Mouse (Mus musculus): ENCODE measurements around the gene Igtp. TPM values are rescaled to one million over a fixed set of nuclear protein-coding genes. Genes with fewer than 3 reads are reported as not detected.
"Not testable (repeated sequence)": the region's sequence is repeated elsewhere in the genome, so short reads cannot be mapped to it uniquely, and the experiment has no call there.

Gene Igtp
- total RNA-seq, 2 experiments from 2014 or later, result 0.66 to 0.79 TPM

DNA sequence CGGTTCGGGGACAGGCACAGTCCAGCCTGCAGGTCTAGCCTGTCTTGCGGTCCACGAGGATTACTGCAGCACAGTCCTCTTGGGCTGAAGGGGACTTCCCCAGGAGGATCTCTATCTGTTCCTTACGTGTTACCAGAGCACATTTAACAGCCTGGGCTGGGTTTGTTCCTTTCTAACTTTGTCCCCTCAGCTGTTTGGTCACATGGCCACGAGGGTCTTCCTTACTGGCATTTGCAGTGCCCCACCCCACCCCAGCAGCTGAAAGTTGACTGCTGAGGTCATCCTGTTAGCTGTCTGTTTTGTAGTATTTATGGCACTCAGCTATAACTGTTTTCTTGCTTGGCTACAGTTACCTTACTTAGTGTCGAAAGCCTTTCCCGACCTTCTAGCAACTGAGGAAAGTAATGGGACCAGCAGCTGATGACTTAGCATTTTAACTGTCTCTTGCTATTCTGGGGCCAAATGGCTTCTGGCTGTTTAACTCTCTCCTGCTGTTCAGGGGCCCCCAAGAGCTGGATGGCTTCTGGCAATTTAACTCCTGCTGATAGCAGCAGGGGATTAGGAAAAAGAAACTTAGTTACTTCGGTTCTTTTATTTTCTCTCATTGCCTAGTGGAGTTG lies 11.8 kb downstream of the Igtp start:
- intact Hi-C loops (cut with DNase I), result no loop called here
- DNase-seq, result no peak

DNA sequence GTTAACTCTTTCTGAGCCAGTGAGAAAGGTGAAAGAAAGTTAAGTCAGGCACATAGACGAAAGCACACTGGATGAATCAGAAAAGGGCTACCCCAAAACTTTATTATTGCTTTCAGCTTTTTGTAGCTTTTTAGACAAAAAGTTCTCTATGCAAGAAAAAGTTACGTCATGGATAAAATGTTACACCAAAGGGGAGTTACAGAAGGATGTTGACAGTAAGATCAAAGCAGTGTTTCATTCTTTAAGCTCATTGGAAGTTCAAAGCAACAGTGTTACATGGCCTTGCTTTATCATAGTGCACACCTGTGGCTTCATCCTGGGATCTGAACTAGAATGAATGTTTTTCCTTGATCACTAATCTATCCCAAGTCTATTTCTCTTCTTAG lies 12.3 kb downstream of the Igtp start:
- intact Hi-C loops (cut with DNase I), result no loop called here

DNA sequence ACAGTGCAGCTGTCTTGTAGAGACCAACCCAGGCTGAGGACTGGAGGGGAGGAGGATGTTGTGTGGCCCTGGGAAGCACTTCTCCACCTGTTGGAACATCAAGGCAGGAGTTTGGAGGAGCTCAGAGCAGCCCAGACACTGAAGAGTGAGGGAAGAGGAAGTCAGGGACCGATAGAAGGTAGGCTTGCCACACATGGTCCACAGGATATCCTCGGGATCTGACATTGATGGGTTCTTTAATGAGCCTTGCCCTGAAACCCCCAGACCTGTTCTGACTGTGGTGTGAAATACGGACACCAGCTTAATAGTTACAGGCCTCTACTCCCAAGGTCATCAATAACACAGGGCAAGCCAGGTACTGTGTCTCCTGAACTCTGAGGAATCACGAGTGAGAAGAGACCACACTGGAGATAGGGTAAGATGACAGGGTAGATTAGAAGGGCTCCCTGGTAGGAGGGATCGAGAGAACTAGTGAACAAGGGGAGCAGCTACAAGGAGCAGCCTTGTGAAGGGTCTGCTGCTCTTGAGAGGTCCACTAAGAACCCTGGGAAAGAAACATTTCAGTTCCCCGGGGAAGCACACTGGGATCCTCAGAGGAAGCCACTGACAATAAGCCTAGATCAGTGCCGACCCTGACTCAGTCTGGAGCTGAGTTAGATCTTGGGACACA lies 14.5 kb downstream of the Igtp start:
- DNase-seq, result no peak
- intact Hi-C loops (cut with DNase I), result no loop called here

More for the DNA sequence above, 12.3 kb downstream of the Igtp start:
- DNase-seq, result no peak

DNA sequence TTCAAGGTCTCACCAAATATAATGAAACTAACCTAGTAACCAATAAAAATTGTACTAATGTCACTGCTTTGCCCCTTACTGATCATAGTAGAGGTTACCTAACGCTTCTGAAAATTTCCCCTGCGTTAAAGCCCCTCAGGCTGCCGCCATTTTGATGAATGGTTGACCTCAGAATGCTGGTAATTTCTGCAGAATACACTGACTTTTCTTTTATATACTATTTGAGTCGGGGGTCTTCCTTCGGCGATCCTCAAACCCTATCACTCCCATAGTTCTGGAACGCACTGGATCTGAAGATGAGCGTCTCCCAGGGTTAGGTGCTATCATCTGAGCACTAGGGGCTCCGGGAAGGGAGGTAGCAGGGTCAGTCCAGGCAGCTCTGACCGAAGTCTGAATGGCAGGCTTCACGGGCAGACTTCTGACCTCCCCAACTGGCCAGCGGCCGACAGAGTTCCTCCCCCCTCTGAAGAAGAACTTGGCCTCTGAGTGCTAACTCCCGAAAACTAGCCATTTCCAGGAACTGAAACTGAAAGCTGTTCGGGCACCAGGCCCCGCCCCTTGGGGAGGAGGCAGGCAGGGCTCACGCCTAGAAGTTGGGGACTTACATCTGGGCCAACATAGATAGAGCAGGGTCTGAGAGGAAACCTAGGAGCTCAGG lies 15.2 kb downstream of the Igtp start:
- DNase-seq, result peak; percentile 31
- intact Hi-C loops (cut with DNase I), result no loop called here

DNA sequence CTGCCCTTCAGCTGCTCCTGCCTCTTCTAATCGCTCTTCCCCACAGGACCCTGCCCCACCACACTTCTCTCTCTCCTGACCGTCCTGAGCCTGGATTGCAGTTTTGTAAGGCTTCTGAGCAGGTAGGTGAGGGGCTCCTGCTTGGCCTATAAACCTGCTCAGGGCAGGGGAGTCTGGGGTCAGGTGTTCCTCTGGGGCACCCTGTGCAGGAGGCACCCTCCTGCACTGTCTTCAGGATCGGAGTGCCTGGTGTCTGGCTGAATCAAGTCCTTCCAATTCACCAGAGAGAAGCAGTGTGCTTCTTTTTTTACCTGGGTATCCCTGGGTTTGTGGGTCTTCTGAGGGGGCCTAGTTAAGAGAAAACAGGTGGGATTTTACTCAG lies 15.7 kb downstream of the Igtp start:
- intact Hi-C loops (cut with DNase I); DNase-seq: not testable (repeated sequence)

DNA sequence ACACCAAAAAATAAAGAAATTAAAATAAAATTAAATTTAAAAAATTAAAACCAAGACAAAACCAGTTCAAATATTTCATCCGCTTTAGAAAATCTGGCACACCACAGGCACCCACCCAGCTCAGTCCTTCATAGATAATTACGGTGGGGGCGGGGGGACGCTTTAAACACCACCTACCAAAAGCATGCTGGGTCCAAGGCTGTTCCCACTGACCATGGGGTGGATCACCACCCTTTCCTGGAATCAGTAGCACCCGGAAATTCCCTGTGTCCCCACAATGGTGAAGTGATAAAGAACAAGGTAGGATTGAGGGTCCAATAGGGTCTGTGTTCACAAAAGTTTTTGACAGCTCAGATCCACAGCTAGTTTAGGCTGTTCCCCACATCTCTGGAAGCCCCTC lies 16.5 kb downstream of the Igtp start:
- DNase-seq, result no peak
- intact Hi-C loops (cut with DNase I), result no loop called here

DNA sequence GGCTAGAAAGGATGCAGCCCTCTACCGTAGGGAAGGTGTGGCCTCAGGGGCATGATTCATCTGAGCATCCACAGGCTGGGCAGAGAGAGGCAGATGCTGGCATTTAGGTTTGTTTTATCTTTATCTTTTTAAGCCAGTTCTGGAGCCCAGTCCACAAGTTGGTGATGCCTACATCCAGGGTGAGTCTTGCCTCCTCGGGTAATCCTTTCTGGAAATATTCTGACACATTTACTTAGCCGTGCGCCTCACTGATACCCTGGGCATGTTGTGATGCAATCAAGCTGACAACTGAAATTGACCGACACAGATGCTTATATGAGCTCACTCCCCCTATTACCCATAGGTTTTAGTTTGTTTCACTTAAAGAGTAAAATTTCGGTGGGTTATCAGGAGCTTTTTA lies 17.5 kb downstream of the Igtp start:
- DNase-seq, result no peak
- intact Hi-C loops (cut with DNase I), result no loop called here

DNA sequence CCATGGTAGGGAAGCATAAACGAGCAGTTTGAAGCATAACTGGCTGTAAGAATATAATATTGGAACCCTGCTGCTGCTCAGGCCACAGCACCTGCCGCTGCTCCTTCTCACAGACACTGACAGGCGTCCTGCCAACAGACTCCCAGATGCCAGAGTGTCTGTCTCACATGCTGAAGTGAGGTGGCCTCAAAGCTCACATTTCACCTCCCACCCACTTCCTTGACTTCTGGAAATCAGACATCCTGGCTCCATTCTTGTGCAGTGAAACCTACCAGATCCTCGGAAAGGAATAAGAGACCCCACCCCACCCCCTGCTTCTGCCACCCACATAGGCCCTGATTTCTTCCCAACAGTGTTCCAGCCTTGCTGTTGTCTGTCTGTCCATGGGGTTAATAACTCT lies 24.4 kb downstream of the Igtp start:
- intact Hi-C loops (cut with DNase I), result loop anchor here (5.0 kb wide), 1 partner anchor 46 kb away; no protein-coding TSS in a partner anchor
- DNase-seq, result peak; percentile 76

DNA sequence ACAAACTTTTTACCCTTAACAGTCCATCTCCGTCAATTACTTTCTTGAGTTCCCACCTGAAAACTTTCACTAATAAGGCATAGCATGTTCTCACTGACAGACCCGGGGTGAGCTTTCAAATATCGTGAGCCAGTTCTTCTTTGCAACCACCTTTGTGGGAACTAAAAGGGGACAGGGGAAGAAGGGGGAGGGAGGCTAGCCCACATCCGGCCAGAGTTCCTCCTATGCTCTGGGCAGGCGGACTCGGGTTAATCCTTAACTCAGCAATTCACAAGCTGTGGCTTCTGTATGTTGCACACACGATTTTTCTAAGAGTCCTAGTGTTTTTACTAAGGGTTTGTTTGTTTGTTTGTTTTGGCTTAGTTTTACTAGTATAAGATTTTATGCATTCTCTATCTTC lies 25.0 kb downstream of the Igtp start:
- intact Hi-C loops (cut with DNase I), result loop anchor here (5.0 kb wide), 1 partner anchor 47 kb away; no protein-coding TSS in a partner anchor
- DNase-seq, result no peak

DNA sequence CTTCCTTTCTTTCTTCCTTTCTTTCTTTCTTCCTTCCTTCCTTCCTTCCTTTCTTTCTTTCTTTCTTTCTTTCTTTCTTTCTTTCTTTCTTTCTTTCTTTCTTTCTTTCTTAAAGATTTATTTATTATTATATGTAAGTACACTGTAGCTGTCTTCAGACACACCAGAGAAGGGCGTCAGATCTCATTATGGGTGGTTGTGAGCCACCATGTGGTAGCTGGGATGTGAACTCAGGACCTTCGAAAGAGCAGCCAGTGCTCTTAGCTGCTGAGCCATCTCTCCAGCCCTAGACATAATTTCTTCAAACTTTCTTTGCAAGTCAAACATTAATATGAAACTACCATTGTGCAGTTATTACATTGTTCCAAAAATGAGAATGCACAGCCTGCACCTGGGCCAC lies 25.5 kb downstream of the Igtp start:
- not testable (repeated sequence) for DNase-seq
- intact Hi-C loops (cut with DNase I), result loop anchor here (5.0 kb wide), 1 partner anchor 48 kb away; no protein-coding TSS in a partner anchor

DNA sequence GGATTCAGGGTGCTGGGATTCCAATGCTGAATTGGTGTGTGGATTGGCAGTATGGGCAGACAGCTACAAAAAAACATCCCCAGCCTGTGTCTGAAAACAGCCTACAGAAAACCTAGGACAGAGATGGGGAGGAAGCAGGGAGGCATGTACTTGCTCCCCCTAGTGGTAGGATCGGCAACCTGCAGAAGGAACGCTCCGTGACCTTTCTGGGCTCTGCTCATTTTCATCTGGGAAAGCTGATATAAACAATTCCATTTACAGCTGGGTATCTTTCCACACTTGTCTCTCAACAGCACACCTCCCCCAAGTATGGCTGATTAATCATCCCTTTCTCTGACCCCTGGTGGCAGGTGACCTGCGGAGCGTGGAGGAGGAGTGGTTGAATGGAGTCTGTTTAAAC lies 26.3 kb downstream of the Igtp start:
- intact Hi-C loops (cut with DNase I), result no loop called here
- DNase-seq, result peak; percentile 55

DNA sequence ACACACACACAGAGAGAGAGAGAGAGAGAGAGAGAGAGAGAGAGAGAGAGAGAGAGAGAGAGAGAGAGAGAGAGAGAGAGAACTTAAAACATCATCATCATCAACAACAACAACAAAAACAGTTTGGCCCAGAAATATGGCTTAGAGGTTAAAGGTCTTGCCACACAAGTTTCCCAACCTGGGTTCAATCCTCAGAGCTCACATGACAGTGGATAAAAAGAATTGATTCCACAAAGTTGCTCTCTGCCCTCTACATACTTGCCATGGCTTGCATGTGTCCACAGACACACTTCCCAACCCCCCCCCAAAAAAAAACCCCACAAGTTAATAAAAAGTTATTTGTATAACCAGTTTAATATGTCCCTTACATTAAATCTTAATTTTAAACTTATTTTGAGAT lies 27.1 kb downstream of the Igtp start:
- intact Hi-C loops (cut with DNase I), result no loop called here
- DNase-seq, result no peak

DNA sequence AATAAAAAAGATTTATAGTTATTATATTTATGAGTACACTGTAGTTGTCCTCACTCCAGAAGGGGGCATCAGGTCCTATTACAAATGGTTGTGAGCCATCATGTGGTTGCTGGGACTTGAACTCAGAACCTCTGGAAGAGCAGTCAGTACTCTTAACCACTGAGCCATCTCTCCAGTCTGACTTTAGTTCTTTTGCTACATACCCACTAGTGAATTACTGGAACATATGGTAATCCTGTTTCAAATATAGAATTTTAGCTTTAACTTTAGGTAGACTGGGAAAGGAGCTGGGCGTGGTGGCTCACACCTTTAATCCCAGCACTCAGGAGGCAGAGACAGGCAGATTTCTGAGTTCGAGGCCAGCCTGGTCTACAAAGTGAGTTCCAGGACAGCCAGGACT lies 28.7 kb downstream of the Igtp start:
- DNase-seq; intact Hi-C loops (cut with DNase I): not testable (repeated sequence)

DNA sequence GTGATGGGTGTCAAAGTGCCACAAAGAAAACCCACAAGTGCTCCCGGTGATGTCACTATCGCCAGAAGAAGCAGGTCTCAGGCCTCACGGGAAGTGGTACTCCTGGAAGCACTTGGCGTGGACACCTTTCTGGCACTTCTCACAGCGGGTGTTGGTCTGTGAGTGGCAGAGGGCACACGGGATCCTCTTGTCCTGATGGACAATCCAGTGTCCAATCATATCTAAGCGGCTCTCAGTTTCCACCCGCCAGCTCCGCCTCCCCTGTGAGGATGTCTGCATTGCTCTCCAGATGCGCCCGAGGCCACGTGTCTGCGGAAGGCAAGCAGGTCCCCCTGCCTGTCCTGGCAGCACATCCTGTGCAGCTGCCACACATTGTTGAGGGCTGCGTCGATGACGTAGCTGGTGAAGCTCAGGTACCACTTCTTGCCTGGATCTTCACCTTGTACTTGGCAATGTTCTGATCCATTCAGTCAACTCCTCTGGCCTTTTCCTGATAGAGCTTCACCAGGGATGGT lies 31.1 kb downstream of the Igtp start:
- intact Hi-C loops (cut with DNase I), result no loop called here
- DNase-seq, result no peak

DNA sequence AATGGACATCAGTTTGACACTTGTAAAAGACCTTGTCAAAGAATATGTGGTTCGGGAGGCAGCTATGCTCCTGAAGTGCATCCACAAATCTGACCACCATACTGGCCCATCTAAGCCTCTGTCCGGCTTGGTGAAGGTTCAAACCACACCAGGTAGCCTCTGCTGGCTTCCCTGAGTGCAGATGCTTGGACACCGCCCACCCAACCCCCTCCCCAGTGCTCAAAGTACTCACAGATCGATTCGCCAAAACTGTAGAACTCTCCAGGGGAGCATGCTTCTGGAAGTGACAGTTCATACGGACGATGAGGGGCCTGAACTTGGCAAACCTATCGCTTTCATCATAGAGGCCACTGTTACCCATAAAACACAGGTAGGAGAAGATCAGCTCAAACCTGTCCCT lies 31.8 kb downstream of the Igtp start:
- intact Hi-C loops (cut with DNase I), result no loop called here
- DNase-seq, result no peak

DNA sequence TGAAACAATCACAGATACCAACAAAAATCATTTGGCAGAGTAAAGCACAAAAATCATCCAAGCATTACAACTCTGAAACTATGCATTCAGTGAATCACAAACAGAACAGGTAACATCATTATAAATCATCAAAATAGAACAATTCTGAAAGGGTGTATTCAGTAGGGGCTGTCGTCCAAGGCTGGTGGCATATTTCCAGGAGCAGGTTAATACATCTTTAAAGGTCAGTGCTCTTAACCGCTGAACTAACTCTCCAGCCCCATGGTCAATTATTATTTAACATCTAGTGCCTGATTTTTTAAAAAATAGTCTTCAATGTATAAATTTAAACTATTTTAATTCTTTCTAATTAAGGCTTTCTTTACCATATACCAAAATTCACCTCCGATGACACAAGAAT lies 35.2 kb downstream of the Igtp start:
- intact Hi-C loops (cut with DNase I); DNase-seq: not testable (repeated sequence)

DNA sequence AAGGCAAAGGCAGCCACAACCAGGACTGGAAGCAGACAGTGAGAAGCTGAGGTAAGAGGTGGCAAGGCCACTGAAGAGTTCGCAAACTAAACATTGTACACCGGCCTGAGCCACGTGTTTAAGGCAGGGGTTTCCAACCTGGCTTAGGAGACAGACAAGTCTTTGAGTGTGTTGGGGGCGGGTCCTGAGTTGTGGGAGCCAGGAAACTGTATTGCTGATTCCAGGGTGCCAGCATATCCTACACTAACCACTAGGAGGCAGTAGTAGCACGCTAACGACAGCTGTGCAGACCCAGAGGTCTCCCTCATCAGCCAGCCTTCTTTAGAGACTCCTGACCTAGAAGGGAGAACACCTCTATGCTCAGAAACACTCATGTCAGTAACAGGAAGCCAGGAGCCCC lies 35.8 kb downstream of the Igtp start:
- no peak for DNase-seq
- intact Hi-C loops (cut with DNase I), result no loop called here

DNA sequence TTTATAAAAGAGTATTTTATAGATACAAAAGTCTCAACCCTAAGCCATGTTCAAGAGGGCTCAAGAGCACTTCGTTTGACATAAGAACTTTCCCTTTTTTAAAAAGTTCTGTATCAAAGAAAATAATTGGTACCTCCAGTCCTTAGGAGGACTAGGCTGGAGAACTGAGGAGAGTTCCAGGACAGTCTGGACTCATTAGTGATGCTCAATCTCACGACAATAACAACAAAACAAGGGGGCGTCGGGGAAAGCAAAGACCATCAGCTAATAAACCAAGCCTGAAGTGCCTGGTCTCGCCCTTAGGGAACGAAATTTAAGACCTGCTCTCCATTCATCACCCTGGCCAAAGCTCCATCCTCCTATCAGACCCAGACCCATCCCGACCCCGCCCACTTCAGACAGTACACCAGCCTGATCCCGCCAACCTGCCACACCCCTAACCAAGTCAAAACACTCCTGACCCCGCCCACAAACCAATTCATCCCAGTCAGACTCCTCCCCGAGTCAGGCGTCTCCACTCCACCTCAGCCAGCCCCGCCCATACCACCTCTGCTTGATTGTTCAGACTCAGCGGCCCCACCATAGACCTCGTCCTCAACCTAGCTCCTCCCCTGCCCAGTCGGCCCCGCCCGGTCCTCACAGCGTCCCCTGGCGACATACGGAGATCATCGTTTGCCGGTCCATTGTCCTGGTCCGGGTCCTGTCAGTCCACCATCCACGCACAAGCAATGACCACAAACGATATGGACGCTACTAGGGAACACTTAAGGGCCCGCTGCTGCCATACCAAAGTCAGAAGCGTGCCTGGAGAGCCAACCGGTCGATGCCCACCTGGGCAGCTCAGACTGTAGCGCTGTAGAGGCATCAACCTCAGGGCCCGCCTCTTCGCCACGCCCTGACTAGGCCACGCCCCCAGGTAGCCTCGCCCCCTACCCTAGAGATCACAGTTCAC lies 39.8 kb downstream of the Igtp start:
- intact Hi-C loops (cut with DNase I), result no loop called here
- DNase-seq, result peak; percentile 54

DNA sequence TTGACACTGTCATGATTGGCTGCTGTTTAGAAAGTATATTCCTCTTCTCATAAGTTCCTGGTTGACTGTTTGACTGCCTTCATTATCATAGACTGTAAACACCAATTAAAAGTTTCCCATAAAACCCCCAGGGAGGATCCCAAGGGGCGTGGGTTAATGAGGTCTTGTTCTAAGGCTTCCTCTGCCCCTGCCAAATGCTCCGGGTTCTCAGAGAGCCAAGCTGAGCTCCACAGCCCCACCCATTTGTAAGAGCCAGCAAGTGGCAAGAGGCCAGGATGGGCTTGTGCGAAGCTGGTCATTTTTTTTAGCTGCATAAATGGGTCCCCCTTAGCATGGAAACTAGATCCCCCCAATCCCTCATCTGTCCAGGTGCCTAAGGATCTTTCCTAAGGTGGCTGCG lies 47.9 kb downstream of the Igtp start:
- intact Hi-C loops (cut with DNase I), result no loop called here
- peak; percentile 34 for DNase-seq

DNA sequence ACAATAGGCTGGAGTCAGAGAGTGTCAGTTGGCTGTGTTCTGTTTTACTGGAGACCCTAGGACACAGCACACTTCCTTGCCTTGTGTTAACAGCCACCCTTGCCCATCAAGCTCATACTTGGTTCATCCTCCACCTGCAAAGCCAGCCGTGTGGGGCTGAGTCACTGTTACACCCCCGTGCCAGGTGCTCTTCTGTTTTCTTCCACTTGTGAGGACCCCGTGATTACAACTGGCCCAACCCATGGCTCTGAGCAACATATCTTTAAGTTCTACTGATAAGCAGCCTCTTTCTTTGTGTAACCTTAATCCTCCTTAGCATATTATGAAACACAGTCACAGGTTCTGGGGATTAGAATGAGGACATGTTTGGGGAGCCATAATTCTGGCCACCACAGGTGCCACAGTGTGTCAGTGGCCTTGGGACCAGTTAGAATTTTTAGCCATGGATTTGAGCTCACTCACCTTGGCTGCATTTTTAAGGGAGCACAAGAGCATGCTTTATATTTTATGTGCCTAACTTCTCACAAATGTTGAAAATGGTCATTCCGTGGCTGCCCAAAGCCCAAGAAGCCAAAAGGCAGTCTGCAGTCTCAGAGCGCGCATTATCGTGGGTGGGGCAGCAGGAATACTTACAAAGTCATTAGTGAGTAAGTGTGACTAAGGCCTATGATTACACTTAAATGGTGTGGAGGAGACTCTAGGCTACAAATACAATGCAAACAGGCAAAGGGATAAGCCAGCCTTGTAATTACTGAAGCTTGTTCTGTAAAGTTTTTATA lies 50.0 kb downstream of the Igtp start:
- intact Hi-C loops (cut with DNase I), result no loop called here
- no peak for DNase-seq

Measured in left cerebral cortex, postnatal 4 days (tissue).